Mouse (Mus musculus) heart, adult 2 months (tissue): ENCODE measurements around the gene Impg1.

Experiments
- CTCF ChIP-seq: fragments of 200-600 bp; IDR thresholded peaks from 2 replicates; pipeline ENCODE4 v1.8.1; 2022; ENCODE audit warnings: antibody characterized with exemption, mild to moderate bottlenecking, moderate library complexity
- EP300 ChIP-seq: fragments of 200-500 bp; IDR thresholded peaks from 2 replicates; pipeline ENCODE4 v1.6.1; 2011; ENCODE audit warnings: low read depth, low read length, control low read depth; ENCODE audit not compliant: insufficient read depth
- POLR2A ChIP-seq: fragments of 200-500 bp; IDR thresholded peaks from 2 replicates; pipeline ENCODE4 v1.6.1; 2011; ENCODE audit warnings: mild to moderate bottlenecking, low read depth, low read length, control low read depth; ENCODE audit not compliant: insufficient read depth

DNA sequence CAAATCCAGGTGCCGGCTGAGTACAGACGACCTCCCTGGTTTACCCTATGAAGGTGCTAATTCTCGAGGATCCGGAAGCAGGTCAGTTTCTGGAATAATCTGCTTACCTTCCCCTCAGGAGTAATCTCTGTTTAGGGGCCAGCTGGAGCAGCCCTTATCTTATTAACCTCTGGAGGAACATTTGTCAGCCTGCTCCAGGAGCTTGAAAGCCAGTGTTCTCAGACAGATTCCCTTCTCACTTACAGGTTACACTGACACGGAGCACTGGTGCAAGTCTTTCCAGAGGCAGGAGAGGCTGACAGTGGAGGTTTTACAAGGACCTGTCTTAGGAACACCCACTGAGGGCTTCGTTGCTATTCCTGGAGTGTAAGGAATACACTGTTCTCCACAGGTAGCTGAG lies at the start of gene Impg1:
- TF ChIP-seq CTCF: no peak
- no peak for TF ChIP-seq EP300
- TF ChIP-seq POLR2A: no peak
